Mouse (Mus musculus) adrenal gland, postnatal 10 days (tissue): ENCODE results near the gene Cntnap4. TPM values are rescaled to one million over a fixed set of nuclear protein-coding genes. Genes with fewer than 3 reads are reported as not detected.
"Not testable (repeated sequence)": the region's sequence is repeated elsewhere in the genome, so short reads cannot be mapped to it uniquely, and the experiment has no call there.

Source experiments
- DNase-seq: peaks from one replicate; pipeline ENCODE4 v3.0.0; 2021; ENCODE audit warnings: mixed read lengths
- total RNA-seq, 2 experiments: library from RNA; stranded (reverse); gene quantifications; 2 replicates each; pipeline ENCODE4 v1.2.3; 2021

Gene Cntnap4
- total RNA-seq, 2 experiments from 2014 or later, result 0.06 TPM; not detected in 1

DNA sequence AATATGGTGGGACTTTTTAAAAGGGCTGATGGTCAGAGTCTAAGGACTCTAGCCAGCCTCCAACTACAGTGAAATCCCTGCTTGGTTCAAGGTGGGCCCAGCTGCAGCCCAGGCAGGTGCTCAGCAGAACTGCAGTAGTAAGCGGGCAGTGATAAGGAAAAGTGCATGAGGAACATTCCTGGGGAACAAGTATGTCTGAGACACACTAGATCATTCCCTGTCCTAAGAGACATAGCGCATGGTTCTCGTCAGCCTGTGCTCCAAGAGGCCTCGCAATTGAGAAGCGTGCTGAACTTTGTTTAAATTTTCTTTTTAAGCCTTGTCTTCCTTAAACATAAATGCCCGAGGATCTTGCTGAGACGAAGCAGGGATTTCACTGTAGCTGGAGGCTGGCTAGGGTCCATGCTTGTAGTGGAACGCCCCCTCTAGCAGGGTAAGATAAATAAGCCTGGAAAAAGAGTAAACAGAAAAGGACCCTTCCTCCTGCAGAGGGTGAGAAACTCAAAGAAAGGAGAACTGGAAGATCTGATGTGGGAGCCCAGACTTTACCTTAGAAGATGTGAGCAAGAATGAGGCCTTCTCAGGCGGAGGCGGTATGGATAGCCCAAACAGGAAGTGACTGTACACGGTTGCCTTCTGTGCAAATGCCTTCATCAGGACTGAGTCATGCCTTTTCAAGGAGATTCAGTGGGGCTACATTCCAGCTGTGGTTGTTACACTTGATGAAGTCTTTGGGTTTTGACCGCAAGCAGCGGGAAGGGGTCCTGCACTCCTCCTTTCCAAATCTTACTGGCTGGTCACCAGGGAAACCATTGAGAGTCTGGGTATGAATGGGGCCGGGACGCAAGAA is 161.0 kb downstream of the Cntnap4 start:
- no peak for DNase-seq

DNA sequence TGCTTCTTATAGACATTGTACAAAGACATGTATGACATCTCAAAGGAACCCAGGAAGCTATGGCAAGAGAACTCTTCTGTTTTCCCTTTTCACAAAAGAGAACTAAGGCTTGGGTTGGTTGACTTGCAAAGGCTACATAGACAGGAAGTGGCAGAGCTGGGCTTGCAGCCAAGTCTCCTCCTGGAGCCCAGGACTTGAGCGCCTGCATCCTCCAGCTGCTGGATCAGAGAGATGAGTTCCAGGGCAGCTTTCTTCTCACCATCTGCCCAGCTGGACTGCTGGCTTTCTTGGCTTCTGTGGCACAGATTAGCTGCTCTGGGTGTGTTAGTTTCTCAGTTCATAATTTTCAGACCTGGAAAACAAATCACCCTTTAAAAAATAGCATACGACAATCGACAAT is 165.7 kb downstream of the Cntnap4 start:
- DNase-seq, result peak; percentile 3

DNA sequence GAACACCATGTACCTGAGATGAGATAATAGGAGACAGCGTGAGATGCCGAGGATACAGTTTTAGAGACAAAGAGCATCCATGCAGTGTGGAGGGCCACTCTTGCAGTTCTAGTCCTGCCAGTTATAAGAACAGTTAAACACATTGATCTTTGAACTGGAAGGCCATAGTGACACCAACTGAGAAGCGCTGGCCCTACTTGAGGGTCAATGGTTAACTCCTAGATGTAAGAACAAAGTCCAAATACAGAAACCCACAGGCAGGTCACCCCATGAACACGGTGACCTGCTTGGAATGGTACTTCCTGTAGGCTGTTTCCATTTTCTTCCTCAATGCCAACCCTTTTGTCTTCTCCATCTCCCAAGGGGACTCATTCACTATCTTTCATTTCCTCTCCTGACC is 173.5 kb downstream of the Cntnap4 start:
- DNase-seq, result no peak

DNA sequence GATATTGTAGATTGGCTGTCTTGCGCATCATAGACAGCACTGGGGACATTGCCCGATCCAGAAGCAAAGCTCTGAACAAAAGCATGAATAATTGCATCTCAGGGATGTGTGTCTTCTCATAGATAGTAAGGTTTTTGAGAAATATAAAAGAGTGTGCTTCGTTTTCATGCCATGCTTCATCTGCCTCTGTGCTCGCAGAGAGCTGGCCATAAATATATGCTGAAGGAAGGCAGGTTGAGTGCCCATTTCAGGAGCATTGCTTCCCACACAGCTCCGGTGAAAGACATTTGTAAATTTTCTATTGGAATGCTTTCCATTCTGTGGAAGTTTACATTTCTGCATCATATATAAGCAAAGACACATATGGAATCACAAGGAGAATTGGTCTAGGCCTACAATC is 177.5 kb downstream of the Cntnap4 start:
- DNase-seq, result no peak

DNA sequence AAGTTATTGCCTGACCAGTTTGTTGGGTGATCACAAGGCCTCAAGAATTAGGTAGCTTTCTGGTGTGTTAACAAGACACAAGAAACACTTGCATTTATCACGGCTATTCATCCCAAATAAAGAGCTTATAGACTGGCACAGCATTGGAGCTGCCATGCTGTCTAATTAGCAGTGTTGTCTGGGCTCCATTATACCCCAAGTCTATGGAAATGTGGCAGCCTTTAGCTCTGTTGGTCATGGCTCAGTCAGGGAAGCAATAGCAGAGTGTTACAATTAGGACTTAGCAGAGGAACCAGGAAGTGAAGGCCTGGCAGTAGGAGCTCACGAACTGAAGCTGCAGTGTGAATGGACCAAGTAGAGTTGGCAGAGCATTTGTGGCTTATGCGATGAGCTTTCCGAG is 185.3 kb downstream of the Cntnap4 start:
- DNase-seq, result no peak

DNA sequence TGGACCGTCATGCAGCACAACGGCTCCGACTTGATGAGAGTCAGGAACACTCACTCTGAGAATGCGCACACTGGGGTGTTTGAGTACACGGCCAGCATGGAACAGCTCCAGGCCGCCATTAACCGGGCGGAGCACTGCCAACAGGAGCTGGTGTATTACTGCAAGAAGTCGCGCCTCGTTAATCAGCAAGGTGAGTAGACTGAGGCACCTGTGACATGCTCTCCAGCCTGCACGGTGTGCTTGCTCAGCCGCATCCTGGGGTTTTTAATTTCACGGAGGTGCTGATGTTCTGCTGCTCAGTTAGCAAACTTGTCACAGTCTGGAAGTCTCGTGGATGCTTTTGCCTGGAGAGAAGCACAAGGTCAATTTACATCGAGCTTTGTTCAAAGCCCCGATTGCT is 233.2 kb downstream of the Cntnap4 start:
- DNase-seq, result no peak

DNA sequence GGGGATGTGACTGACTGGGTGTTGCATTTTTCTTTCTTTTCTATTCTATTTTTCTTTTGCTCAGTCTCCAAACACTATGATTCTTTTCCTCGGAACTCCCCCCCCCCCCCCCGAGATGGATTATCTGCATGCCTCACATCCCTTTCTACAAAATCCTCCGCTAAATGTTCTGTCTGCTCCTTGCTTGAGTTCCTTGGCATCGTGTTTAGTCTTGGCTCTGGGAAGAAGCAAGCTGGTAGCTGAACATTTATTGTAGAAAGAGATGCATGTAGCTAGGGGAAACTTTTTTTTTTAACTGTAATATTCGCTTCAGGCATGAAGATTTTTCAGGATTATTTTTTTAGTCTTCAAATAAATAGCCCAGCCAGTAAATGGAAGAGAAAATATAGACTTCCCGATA is 239.5 kb downstream of the Cntnap4 start:
- no peak for DNase-seq

DNA sequence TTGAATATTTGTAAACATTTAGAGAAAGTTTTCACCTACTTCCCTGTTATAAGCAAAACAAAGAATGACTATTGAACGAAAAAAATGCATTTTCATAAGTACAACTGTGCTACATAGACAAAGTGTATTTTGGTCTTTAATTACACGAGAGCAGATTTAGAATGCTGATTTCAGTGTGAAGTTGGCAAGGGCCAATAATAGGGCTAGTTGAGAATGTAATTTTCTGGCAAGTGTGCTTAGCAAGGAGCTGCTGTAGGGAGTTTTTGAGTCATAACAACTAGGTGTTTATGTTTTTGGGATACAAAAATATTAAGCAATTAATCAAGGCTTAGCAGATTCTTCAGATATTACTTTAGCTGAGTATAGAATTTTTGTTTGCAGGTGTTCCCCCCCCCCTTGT is 271.2 kb downstream of the Cntnap4 start:
- DNase-seq, result no peak

DNA sequence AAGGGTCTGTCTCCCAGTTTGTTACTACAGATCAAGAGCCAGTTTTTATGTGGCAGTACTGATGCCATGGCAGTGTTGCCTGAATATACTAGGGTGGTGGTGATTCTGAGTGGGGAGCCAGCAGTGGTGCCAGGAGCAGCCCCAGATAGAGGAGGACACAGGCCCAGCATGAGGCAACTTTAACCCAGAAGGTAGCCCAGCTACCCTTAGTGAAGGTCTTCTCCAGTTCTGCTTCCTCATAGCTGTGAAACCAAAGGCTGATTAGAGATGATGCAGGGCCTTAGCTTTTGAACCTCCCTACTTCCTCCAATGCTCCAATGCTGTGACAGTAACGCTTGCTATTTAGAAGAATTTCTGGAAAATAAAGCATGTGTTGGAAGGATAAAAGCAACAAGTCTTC is 279.7 kb downstream of the Cntnap4 start:
- not testable (repeated sequence) for DNase-seq

DNA sequence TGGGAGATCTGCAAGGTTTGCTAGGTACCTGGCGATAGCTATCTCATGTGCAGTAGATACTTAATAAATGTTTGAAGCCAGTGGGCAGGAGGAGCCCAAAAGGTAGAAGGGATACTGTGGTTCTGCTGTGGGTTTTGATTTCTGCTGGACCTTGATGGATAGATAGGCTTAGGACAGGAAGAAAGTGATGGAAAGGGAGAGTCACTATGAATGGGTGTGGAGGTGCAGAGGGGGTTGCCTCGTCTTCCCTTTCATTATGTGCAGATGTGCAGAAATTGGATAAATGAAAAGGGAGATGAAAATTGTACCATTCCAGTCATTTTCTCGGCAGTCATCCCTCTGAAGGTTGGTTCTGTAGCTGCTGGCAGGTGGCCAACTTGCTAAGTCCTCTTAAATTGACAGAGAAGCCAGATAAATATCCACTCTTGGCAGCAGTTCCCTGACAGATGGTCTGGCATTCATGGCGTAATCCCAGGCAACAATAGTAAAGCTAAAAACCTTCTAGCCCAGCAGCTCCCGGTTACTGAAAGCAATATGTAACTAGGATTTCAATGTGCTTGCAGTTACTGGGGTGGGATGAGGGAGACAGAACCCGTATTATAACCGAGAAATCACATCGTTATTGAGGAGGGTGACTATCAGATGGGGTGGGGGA is 336.7 kb downstream of the Cntnap4 start:
- peak; percentile 60 for DNase-seq

DNA sequence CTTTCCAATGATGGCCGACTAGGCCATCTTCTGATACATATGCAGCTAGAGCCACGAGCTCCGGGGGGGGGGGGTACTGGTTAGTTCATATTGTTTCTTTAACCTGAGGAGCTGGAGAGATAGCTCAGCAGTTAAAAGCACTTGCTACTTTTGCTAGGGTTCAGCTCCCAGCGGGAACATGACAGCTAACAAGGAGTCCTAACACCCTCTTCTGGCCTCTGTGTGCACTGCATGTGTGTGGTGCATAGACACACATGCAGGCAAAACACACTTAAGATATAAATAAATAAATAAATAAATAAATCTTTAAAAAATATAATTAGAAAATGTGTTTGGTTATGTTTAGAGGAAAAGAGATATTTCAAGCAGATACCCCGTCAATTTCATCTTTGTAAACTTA is 339.7 kb downstream of the Cntnap4 start:
- DNase-seq, result peak; percentile 8

DNA sequence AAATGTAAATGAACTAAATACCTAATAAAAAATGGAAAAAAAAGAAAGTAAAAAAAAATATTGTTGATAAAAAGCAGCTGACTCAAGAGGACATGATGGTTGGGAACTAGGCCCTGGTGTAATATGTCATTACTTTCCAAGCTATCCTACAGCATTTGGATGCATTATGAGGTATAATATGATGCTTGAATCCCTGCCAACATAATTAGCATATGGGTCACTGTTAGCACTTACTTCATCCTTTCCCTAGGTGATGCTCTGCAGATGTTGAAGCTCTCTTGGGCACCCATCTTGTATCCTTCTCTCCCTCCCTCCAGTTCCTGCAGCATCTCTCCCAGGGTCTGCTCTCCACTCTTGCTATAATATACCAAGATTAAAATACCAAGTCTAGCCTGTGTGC is 341.6 kb downstream of the Cntnap4 start:
- DNase-seq, result no peak

DNA sequence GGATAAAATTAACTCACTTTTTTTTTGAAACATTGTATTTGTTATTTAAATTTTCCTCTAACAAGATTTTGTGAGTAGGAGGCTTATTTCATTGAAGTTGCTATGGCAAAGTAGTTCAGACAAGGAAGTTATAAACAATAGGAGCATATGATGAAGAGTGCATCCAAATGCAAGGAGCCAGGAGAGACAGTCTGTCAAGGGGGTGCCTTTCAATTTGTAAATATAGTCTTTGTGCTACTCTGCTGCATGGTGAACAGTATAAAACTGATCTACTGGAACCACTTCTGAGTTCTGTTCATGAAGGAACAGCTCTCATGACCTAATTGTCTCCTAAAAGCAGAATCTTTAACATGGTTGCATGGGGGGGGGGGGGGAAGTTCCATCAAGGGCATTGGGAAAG is 352.3 kb downstream of the Cntnap4 start:
- DNase-seq, result no peak

DNA sequence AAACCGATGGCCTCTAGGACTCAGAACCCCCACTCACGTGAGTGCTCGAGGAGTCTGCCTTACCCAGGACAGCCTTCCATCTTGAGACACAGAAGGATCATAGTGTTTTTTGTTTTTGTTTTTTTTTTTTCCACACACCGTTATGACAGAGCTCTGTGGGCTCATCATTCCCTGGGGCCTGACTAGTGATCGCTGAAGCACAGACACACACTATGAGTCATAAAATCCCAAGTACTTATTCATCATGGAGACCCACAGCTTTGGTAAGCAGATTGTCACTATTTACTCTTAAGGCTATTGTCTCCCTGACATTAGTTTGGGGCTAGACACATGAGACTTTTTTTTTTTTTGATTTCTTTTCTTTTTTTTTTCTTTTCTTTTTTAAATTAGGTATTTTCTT is 352.9 kb downstream of the Cntnap4 start:
- no peak for DNase-seq
